Mouse (Mus musculus) embryonic facial prominence, embryonic 10.5 days (tissue): Measurements from ENCODE around the gene Cwc15. TPM values are rescaled to one million over a fixed set of nuclear protein-coding genes. Genes with fewer than 3 reads are reported as not detected.
"Not testable (repeated sequence)": the region's sequence is repeated elsewhere in the genome, so short reads cannot be mapped to it uniquely, and the experiment has no call there.

Source experiments
- DNase-seq: peaks from one replicate; pipeline ENCODE4 v3.0.0-alpha.2; 2017; ENCODE audit warnings: low spot score
- H3K27ac ChIP-seq: fragments of 300-500 bp; sonication (generic); replicated peaks from 2 replicates; pipeline ENCODE4 v1.5.1; 2016; ENCODE audit warnings: mild to moderate bottlenecking
- H3K27me3 ChIP-seq: fragments of 300-500 bp; sonication (generic); replicated peaks from 2 replicates; pipeline ENCODE4 v1.6.1; 2016; ENCODE audit warnings: low read depth, mild to moderate bottlenecking; ENCODE audit not compliant: poor library complexity, severe bottlenecking
- H3K36me3 ChIP-seq: fragments of 300-500 bp; sonication (generic); replicated peaks from 2 replicates; pipeline ENCODE4 v1.6.1; 2016; ENCODE audit warnings: mild to moderate bottlenecking, moderate library complexity
- H3K4me1 ChIP-seq: fragments of 300-500 bp; sonication (generic); 2 replicates; pipeline ENCODE4 v1.6.1; 2016
- H3K4me3 ChIP-seq: fragments of 300-500 bp; sonication (generic); 2 replicates; pipeline ENCODE4 v1.5.1; 2016; ENCODE audit warnings: mild to moderate bottlenecking, moderate library complexity
- H3K9me3 ChIP-seq: fragments of 300-500 bp; sonication (generic); 2 replicates; pipeline ENCODE4 v1.6.1; 2016; ENCODE audit warnings: mild to moderate bottlenecking
- WGBS: fragments of 180-500 bp; shearing (Covaris S2); methylation state at CpG from one replicate; pipeline ENCODE4 v1.1.7; 2016; 5-methylcytosine and 5-hydroxymethylcytosine counted together
- polyA plus RNA-seq: library from polyadenylated mRNA; unstranded; fragments of >200 nt; fragmentation: Nextera tagmentation; extraction: Ambion mirVana; gene quantifications from 2 replicates; pipeline ENCODE4 v1.2.1, GENCODE M21; 2016

Cwc15 gene
- 174 and 178 TPM in 2 replicates for polyA plus RNA-seq

DNA sequence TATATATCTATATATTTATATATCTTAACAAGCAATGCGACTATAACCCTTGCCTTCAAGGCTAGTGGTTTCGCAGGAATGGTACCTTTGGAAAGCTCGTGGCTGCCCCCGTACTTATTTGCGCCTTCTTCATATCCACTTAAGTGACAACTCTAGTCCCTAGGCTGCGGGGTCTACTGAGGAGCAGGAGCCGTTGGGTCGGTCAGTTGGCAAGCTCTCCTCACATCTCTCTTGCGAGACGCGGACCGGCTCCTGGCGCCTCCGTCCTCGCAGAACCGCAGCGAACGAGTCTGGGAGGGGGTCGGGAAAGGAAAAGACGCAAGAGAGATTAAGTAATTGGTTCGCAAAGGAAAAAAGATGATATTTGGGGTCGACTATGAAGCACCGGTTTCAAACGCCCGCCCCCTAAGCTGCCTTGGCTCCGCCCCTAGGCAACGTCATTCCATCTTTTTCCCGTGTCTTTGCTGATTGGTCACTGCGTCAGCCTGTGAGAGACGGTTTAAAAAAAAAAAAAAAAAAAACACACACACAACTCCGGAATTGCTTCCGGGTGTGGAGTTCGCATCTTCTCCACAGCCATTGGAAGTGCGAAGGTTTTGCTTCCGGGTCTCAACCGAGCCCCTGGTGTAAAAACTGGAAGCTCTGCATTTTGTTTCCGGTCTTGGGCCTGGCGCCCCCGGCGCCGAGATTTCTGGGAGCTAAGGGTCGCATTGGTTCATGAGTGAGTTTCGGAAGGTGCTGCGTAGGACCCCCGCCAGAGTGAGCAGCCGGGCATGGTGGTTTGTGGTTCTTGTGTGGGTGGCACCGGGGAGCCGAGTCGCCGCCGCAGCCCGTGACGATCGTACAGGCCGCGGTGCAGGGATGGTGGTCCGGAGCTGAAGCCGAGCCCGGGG, at the start of gene Cwc15, which contains the start of gene Kdm4d:
TSS of gene Cwc15 (plus strand) at position 595 of the 893 bp plus-strand sequence.
TSS of gene Kdm4d (minus strand) at position 460 of the 893 bp plus-strand sequence.
- peak; percentile 93 for DNase-seq
- under 1% methylated on average over 59 of the region's 59 CpGs for WGBS

DNA sequence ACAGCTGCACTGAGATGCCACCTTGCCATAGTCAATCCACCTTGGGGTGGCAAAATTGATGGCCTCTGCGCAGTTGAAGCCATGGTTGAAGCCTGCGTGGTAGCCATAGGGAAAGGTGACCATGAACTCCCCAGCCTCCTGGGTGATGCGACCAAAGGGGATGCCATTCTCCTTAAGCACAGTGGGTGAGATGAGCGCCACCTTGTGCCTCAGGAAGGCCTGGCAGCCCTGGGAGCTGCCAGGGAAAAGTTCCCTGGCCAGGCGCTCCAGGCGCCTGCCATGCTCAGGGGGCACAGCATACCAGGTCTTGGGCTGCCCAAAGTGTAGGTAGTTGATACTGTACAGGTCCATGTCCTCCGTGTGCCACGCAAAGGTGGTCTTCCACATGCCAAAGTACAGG, 49.3 kb upstream of the Cwc15 start:
- H3K4me1 ChIP-seq, H3K9me3 ChIP-seq, H3K27me3 ChIP-seq, H3K27ac ChIP-seq, H3K36me3 ChIP-seq, H3K4me3 ChIP-seq, DNase-seq: not testable (repeated sequence)
- 59% methylated on average over 8 of the region's 8 CpGs for WGBS

More for the DNA sequence above, at the start of gene Cwc15, which contains the start of gene Kdm4d:
- Histone ChIP-seq H3K9me3 (no peaks in the 10 kb centered on the region), H3K27ac (peak within 1 kb of the TSS; percentile 89), H3K36me3 (peaks cover 33% of the 10 kb centered on the region), H3K4me1 (peaks cover 14% of the 10 kb centered on the region), H3K27me3 (no peaks in the 10 kb centered on the region), H3K4me3 (peak within 1 kb of the TSS; percentile 69)

DNA sequence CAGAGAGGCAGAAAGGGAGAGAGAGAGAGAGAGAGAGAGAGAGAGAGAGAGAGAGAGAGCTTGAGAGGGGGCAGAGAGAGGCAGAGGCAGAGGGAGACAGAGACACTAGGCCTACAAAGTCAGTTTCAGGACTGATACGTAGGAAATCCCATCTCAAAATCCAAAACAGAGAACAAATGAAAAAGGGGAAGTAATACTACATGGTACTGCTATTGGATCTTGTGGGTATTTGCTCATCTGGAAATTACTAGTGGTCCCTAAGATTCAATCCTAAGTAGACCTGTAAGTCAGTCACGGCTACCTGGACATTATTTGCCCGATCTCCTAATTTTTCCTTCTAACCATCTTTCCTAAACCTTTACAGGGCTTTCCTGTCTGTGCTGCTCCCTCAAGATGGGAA, 44.1 kb upstream of the Cwc15 start:
- DNase-seq, result no peak
- Histone ChIP-seq H3K4me1 (no peaks in the 10 kb centered on the region), H3K27me3 (no peaks in the 10 kb centered on the region), H3K27ac (no peak overlapping the region), H3K4me3 (no peak overlapping the region), H3K36me3 (no peaks in the 10 kb centered on the region), H3K9me3 (no peaks in the 10 kb centered on the region)
- WGBS, result 83% methylated on average over 3 of the region's 3 CpGs

DNA sequence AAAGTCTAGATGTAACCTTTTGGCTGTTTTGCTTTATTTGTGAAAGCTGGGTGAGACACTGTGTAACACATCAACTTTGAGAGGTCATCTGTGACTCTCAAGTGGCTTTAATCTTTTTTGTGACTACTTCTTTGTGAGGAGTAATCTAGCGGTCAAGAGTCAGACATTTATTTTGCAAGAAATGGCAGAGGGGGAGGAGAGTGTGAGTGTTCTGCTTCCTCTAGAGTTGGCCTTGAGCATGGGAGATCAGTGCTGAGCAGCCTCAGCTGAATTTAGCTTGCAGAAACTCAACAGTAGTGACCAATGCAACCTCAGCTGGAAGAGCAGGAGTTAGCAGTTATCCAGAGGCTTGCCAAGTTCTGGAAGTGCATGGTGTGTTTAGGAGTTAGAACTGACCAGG, 37.9 kb upstream of the Cwc15 start:
- H3K4me3 ChIP-seq, H3K4me1 ChIP-seq, H3K27ac ChIP-seq, DNase-seq, H3K27me3 ChIP-seq, H3K36me3 ChIP-seq, H3K9me3 ChIP-seq: not testable (repeated sequence)
- WGBS, result 88% methylated on average over 1 of the region's 1 CpGs

DNA sequence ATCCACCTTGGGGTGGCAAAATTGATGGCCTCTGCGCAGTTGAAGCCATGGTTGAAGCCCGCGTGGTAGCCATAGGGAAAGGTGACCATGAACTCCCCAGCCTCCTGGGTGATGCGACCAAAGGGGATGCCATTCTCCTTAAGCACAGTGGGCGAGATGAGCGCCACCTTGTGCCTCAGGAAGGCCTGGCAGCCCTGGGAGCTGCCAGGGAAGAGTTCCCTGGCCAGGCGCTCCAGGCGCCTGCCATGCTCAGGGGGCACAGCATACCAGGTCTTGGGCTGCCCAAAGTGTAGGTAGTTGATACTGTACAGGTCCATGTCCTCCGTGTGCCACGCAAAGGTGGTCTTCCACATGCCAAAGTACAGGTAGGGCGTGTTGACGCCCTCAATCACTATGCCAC, 36.7 kb upstream of the Cwc15 start:
- H3K27ac ChIP-seq, H3K4me1 ChIP-seq, DNase-seq, H3K9me3 ChIP-seq, H3K36me3 ChIP-seq, H3K27me3 ChIP-seq, H3K4me3 ChIP-seq: not testable (repeated sequence)
- 75% methylated on average over 12 of the region's 12 CpGs for WGBS

DNA sequence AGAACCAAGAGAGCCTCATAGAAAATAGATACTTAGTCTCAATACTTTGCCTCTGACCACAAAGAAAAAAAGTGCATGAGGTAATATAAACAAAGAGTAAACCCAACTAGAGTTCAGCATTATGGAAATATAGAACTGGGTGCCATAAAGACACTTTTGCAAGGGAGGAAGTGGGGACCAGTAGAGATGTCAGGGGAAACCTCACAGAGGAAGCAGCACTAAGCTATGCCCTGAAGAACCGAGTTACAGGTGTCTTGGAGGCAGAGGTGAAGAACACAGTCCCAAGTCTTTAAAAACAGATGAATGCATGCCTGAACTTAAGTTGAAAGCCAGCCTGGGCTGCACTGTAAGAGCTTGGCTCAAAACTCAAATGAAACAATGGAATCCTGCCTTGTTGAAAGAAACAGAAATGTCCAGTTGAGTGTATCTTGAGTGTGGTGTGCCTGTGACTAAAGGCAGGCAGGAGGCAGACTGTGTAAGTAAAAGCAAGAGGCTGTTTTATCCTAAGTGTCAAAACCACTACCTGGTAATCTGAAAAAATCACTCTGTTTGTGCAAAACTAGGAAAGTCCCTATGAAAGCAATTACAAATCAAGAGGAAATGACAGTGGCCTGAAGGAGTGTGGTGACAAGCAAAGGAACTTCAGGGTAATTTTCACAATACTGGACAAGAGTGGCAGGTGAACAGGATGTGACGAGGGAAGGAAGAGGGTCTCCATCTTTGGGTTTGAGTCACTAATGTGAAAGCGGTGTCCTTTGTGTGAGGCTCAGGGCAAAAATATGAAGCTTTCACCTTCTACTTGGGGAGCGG, 1.3 kb upstream of the Cwc15 start:
- WGBS, result 80% methylated on average over 4 of the region's 4 CpGs
- Histone ChIP-seq H3K36me3 (peaks cover 21% of the 10 kb centered on the region), H3K27me3 (no peaks in the 10 kb centered on the region), H3K4me1 (peaks cover 14% of the 10 kb centered on the region), H3K4me3 (peak overlapping the region; percentile 69), H3K27ac (no peak overlapping the region), H3K9me3 (no peaks in the 10 kb centered on the region)
- no peak for DNase-seq

DNA sequence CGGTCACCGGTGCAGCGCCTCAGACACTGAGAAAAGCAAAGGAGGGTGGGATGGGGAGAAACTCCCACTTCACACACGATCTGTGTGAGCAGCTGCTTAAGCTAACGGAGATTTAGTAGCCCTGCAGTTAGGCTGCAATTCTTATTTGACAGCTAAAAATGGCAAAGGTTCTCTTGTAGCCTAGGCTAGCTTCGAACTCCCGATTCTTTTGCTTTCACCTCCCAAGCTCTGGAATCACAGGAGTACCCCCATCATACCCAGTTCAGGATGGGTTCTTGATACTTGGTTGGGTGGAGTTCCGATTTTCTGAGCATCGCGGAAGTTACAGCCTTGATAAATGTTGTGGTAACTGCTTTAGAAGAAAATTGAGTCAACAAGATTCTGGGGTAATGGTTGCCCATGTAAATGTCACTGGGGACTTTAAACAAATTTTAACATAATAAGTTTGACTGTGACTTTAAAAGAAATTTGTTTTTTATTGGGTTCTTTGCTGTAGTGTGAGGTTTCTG, 553 bp downstream of the Cwc15 start:
- DNase-seq, result no peak
- H3K4me3 ChIP-seq, result peak overlapping the region; percentile 69
- 4% methylated on average over 10 of the region's 10 CpGs for WGBS
- no peaks in the 10 kb centered on the region for H3K9me3 ChIP-seq
- H3K4me1 ChIP-seq, result peaks cover 14% of the 10 kb centered on the region
- peaks cover 40% of the 10 kb centered on the region for H3K36me3 ChIP-seq
- no peaks in the 10 kb centered on the region for H3K27me3 ChIP-seq
- H3K27ac ChIP-seq, result peak overlapping the region; percentile 89

DNA sequence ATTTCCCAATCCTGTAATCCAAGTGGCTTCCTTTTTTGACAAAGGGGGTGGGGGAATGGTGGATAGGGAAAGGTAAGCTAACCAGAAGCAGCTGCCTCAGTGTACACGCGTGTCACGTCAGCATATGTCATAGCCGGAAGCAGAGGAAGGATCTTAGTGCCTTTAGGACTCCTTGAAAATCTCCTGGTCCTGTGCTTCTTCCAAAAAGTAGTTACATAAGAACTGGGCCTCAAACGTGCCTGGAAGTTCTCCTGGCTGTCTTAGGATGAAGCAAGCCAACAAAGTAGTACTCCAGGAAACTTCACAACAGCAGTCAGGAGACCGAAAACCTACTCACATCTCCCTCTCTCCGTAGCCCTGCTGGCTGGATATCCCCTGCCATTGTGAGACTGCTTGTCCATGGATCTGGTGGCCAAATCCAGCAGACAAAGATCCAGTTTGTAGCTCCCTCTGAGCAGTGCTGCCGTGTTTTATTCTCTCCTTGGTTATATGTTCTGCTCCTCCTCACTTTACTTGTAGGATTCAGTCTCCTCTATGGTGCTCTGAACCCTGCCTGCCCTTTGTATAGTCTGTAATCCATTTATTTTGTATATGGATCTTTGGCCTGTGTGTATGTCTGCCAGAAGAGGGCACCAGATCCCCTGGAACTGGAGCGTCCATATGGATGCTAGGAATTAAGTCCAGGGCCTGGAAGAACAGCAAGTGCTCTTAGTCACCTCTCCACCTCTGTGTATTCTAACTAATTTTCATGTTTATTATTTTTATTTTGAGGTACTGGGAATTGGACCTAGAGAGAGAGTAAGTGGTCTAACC, 12.4 kb downstream of the Cwc15 start:
- peak; percentile 57 for DNase-seq
- 76% methylated on average over 9 of the region's 9 CpGs for WGBS
- no peaks in the 10 kb centered on the region for H3K27me3 ChIP-seq
- H3K4me1 ChIP-seq, result no peaks in the 10 kb centered on the region
- no peaks in the 10 kb centered on the region for H3K9me3 ChIP-seq
- H3K36me3 ChIP-seq, result peaks cover 43% of the 10 kb centered on the region
- no peak overlapping the region for H3K27ac ChIP-seq
- H3K4me3 ChIP-seq, result no peak overlapping the region

DNA sequence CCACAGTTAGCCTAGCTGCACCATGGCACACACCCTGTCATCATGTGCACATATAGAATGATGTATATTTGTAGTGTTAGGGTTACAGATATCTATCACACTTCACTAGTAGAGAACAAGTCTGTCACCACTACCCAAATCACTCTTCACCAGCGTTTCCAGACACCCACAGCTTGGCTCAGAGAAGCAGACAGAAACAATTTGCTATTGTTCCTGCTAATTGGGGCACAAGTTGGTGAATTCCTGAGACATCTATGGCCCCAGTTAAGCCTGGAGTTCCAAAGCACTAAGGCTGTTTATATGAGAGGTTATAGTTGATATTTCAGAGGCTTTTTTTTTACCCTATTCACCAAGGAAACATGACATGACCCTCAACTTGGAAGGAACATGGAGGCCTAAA, 16.9 kb downstream of the Cwc15 start:
- H3K27me3 ChIP-seq, result no peaks in the 10 kb centered on the region
- no peak for DNase-seq
- H3K4me1 ChIP-seq, result peaks cover 21% of the 10 kb centered on the region
- H3K27ac ChIP-seq, result no peak overlapping the region
- H3K4me3 ChIP-seq, result no peak overlapping the region
- H3K9me3 ChIP-seq, result no peaks in the 10 kb centered on the region
- 48% methylated on average over 1 of the region's 1 CpGs for WGBS
- no peaks in the 10 kb centered on the region for H3K36me3 ChIP-seq

DNA sequence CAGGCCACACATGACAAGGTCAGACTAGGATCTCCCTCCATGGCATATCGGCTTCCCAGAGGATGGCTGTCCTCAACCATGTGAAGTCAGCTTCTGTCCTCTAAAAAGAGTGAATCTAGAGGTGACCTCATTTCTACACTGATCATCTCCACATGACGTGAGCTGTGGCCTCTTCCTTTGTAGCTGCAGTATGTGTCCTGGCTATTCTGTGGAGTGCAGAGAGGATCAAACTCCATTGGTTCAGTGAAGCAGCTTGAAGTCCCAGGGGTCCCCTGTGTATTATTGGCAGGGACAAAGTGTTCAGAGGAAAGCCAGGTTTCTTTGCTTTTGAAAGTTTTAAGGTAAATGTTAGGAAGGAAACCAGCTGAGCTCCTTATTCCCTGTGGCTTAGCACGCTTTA, 17.7 kb downstream of the Cwc15 start:
- no peaks in the 10 kb centered on the region for H3K36me3 ChIP-seq
- H3K4me3 ChIP-seq, result no peak overlapping the region
- H3K9me3 ChIP-seq, result no peaks in the 10 kb centered on the region
- WGBS, result 79% methylated on average over 3 of the region's 3 CpGs
- no peak overlapping the region for H3K27ac ChIP-seq
- H3K27me3 ChIP-seq, result no peaks in the 10 kb centered on the region
- DNase-seq, result no peak
- peaks cover 21% of the 10 kb centered on the region for H3K4me1 ChIP-seq

DNA sequence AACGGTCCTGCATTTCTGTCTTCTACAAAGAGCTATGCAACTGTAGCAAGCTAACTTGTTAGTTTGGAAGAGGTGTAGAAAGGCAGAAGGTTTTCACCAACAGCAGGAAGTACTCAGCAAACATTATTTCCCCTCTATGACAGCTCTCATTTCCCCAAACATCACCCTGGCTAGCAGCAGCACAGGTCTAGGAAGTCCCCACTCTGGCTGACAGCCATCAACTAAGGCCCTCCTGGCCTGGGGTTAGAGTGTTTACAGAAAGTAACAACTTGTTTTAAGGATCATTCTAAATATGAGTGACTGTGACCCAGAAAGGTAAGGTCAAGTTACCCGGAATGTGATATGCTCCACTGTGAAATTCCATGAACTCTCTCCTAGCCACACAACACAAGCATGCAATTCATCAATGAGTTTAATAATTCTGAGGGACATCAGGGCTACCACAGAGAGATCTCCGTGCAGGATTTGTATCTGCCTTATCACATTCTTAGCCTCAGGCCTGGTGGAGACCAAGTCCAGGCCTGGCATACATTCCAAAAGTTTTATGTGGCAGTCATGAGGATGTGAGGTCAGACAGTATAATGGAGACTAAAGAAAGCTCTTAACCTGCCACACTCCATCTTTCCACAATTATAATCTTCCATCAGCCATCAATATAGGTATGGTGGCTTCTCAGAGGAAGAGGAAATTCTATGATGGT, 20.7 kb downstream of the Cwc15 start:
- H3K9me3 ChIP-seq, result no peaks in the 10 kb centered on the region
- 51% methylated on average over 3 of the region's 3 CpGs for WGBS
- DNase-seq, result no peak

More for the DNA sequence above, 20.7 kb downstream of the Cwc15 start:
- Histone ChIP-seq H3K4me1 (peaks cover 21% of the 10 kb centered on the region), H3K4me3 (no peak overlapping the region), H3K36me3 (no peaks in the 10 kb centered on the region), H3K27me3 (no peaks in the 10 kb centered on the region), H3K27ac (no peak overlapping the region)
